Mouse (Mus musculus) cerebellum, adult 9-11 months (tissue): ENCODE measurements around the gene Lgi4.

Experiments used
- DNase-seq: peaks from one replicate; pipeline ENCODE4 v3.0.0; 2022

Gene Lgi4

DNA sequence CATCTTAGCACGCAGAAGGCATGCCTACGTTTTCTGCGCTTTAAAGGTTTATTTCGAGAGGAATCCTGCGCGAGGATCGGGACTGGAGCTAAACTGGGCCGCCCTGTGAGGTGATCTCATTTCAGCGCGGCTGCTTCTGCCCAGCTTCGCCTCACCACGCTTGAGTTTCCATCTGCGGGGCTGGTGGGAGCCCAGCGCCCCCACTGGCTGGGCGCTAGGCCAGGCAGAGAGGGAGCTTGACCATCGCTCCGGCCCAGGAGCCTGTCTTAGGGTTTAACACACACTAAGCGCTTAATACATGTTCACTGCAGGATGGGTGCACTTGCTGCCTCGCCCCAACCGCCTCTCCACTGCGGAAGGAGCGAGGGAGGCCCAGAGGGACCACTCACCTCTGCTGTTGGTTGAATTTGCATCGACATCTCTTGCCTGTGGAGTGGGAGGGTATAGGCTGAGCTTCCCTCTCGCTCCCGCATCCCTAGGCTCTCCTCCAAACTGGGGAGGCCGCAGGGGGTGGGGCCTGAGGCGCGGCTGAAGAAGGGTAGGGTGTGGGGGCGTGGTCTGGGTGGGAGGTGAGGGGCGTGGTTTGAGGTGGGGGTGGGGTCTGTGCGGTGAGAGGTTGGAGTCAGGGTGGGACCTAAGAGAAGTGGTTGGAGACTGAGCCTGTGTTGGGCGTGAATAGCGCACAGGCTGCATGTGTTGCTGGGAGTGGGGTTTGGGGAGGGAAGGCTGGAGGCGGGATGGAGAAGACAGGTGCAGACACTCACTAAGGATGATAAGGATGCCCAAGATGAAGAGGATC is 6.3 kb upstream of the Lgi4 start:
- DNase-seq = peak; percentile 90

DNA sequence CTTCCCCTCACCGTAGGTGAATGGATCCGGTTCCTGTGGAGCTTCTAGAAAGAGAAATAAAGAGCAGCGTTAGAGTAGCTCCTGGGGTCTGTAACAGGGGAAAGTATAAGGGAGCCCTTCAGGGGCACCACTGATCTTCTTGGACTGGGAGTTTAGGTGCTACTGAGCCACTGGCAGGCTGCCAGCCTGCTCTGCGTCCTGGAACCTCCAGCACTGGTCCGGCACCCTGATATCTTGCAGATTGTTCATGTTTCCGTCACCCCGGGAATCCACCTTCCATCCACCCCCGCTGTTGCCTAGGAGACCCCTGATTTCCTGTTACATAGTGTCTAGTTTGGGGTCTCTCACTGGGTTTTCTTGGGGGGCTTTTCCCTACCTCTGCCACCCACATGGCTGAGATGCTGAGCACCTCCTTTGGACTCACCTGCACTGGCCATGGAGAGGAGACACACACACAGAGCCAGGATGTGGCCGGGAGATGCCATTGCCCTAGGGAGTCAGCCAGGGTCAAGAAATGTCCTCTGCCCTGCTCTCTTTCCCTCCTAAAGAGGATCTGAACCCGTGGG is 5.2 kb upstream of the Lgi4 start:
- DNase-seq = peak; percentile 72

DNA sequence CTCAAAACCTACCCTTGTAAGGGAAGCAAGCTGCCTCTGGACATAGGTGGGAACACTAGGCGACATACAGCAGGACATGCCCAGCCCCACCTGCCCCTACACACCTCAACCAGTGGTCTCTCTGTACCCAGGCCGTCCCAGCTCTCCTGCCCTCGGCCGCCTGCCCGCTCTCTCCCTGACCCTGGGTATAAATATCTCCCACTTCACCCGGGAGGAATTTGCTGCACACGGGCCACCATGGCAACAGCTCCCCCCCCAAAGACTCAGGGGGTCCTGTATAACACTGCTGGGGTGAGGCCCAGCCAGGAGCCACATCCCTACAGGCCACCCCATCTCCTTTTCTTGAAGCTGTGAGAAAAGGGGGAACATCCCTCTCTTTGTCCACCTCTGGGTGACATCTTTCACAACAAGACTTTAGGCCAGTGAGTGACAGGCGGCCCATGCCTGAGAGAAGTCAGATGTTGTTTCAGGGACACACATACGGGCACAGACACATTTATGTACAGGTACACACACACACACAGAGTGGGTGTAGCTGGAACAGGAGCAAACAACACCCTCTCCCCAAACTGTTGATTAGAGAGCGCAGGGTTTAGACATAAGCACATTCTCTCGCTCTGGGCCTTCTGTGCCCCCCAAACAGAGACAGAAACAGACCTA is 4.4 kb upstream of the Lgi4 start:
- no peak for DNase-seq

DNA sequence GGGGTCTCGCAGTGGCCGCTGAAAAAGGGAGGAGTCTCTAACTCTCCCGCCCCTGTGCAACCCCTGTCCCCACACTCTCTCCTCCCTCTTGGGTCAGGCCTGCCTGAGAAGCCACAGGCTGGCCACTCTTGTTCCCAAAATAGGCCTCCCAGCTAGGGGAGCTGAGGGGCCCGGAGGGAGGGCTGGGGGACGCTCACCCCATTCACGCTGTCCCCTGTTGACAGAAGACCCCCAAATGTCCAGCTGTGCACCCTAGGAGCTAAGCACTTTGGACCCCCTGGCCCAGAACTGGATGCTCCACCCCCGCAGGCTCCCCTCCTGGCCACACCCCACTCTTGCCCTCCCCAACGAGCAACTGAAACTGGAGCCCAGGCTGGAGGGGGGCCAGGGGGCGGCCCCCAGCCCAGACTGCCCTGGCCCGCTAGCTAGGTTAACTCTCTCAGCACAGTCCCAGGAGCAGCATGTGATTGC is 3.8 kb upstream of the Lgi4 start:
- DNase-seq = peak; percentile 67

DNA sequence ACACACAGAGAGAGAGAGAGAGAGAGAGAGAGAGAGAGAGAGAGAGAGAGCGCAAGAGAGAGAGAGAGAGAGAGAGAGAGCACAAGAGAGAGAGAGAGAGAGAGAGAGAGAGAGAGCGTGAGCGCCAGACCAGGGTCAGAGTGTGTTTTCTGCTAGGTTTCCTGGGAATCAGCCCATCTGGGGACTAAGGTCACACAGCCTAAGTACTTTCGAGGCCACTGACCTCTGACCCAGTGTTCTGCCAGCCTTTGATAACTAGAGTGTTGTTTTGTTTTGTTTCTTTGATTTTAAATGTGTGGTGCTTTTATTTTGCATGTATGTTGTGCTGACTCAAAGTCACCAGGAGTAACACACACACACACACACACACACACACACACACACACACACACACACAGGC is 3.3 kb upstream of the Lgi4 start:
- DNase-seq = no peak

DNA sequence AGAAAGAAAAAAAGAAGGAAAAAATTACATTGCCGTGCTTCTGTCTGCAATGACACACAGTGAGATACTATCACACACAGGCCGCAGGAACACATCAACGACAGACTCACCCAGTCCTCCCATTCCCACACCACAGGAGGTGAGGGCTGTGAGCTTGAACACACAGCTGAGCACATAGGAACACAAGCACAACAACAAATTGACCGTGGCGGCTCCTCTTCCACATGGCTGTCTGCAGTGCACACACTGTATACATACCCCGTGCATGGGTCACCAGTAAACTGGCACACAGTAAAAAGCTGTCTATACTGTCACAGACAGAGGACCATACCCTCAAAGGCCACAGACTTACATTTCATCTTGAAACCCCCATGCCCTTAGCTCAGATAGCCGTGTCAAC is 2.7 kb upstream of the Lgi4 start:
- no peak for DNase-seq

DNA sequence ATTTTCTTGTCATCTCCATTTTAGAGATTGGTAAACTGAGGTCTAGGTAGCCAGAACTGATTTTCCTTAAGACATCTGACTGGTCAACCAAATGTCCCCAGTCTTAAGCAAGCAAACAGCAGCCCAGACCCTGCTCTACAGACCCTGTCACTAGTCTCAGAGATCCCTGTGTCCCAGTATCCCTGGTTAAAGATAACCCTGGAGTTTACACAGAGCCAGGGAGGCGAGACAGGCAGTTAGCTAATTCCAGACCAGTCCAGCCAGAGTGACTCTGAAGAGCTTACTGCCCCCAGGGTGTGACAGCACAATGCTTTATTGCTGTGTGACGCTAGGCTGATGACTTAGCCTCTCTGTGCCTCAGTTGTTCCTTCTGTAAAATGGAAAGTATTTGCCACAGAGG is 2.1 kb upstream of the Lgi4 start, which contains the start of gene Fxyd1:
TSS of gene Fxyd1 (minus strand) at position 129 of the 400 bp plus-strand sequence.
- no peak for DNase-seq

DNA sequence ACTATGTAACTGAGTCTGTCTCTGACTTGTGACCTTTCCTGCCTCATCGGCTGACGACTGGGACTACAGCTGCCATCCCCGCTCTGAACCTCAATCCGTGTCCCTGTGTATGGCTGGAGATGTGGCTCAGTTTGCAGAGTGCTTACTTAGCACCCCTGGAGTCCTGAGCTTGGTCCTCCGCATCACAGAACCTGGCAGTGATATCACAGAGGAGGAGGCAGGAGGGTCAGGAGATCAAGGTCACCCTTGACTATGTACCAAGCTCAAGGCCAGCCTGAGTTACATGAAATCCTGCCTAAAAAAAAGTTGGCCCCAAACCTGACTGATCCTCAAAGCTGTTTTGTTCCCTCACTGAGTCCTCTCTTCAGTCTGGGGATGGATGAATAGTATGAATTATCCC is 1.4 kb upstream of the Lgi4 start:
- DNase-seq = no peak

DNA sequence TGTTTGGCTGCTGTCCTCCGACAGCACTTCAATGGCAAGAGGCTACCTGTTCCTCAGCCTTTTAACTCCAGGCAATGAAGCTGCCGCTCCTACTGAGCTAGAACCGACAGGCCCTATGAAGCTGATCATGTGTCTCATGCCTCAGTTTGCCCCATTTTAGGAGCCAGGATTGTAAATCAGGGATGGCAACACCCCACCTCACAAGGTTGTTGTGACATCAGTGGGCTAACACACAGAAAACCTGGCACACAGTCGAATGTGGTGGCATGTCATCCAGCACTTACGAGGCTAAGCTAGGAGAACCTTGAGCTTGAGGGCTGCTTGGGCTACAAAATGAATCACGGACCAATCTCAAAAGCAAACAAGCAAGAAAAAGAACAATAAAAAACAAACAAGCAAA is 931 bp upstream of the Lgi4 start:
- no peak for DNase-seq

DNA sequence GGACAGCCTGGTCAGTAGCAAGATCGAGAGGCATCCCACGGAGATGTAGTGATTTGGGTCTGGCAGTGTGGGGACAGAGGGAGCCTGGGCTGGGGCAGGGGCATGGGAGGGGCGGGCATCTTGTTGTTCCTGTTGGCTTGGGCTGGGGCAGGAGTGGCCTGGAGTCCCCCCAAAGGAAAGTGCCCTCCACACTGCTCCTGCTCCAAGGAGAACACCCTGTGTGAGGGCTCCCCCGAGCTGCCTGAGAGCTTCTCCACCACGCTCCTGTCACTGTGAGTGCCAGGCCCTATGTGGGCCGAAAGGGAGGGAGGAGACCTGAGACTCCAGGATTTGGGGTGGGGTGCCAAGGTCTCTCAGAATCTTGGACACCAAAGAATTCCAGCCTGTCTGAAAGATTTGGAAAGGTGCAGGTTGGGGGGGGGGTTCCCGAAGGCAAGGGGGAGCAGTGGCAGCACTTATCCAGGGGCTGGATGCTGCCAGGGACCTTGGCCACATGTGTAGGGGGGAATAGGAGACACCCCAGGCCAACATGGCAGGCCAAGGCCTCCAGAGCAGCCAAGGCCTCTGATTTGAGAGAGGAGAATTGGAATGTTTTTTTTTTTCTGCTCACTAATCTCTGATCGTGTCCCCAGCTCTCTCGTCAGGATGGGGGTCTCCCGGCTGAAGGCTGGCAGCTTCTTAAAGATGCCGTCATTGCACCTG is 928 bp downstream of the Lgi4 start:
- DNase-seq = no peak

DNA sequence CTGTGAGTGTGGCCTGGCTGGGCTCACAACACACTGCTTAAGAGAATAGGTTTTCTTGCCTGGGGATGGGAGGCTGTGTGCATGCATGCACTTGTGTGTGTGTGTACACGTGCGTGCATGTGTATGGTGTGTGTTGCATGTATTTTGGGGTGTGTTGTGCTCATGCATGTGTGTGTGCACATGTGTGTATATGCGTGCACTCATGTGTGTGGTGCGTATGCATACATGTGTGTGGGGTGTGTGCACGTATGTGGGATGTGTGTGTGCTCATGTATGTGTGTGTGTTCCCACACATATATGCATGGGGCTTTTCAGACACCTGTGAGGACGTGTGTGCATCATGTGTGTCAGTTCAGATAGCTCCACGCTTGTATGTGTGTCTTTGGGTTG is 1.5 kb downstream of the Lgi4 start:
- DNase-seq = no peak

DNA sequence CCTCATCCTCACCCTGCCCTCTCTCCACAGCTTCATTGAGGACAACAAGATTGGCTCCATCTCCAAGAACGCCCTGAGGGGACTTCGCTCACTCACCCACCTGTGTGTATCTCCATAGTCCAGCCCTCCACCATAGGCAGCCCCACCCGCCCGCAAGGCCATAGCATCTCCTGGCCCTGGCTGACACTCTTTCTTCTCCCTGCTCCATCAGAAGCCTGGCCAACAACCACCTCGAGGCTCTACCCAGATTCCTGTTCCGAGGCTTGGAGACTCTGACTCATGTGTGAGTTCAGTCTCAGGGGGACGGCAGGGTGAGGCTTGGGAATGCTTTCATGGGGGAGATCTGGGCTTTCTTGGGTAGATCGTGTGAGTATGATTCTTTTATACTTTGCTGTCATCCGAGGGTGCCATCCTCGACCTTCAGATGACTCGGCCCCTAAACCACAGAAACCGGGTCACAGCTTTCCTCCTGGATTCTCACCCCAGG is 4.0 kb downstream of the Lgi4 start:
- DNase-seq = no peak

DNA sequence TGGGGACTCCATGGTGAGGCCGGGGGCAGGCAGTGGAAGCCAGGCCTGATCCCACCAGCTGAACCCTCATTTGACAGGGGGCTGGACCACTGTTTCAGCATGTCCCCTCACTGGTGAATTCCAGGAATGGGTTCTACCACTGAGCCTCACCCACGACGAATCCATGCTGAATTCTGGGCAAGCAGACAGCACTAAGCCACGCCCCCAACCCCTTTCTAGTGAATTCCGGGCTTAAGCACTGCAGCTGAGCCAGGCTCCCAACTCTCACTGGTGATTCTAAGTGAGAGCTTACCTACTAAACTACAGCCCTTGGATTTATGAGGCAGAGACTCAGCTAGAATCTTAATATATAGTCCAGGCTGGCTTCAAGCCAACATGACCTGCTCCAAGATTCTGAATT is 8.7 kb downstream of the Lgi4 start:
- peak; percentile 31 for DNase-seq

DNA sequence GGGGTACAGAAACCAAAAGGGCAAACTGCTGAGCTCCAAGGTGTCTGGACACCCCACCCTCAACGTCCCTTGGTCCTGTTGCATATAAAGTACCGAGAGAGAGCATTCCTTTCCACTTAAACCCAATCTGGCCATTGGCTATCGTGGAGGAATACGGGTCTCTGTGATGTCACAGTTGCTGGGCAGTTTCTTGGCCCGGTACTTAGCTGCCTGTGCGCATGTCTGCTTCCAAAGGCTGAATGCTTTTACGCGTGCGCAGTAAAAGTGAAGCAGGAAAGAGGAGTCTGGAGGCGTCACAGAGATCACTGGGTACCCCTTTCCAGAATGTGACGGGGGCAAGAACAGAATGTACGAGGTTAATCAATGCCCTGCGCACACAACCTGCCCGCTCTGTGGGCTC is 10.3 kb downstream of the Lgi4 start:
- DNase-seq = peak; percentile 67

DNA sequence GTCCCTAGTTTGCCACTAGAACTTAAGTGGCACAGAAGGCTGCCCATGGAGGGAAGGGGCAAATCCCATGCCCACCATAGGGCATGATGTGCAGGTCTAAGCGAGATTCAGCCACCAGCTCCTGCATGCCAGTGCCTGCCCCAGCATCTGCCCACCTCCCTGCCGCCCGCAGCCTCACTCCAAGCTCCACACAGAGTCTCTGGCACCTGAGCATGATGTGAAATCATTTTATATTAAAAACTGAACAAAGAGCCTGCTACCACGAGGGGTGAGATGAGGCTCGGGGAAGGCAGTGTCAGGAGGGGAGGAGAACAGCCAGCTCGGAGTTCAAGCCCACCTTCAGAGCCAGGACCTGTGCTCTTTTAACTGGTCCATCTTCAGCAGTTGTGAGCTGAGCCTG is 11.2 kb downstream of the Lgi4 start:
- DNase-seq = peak; percentile 60

DNA sequence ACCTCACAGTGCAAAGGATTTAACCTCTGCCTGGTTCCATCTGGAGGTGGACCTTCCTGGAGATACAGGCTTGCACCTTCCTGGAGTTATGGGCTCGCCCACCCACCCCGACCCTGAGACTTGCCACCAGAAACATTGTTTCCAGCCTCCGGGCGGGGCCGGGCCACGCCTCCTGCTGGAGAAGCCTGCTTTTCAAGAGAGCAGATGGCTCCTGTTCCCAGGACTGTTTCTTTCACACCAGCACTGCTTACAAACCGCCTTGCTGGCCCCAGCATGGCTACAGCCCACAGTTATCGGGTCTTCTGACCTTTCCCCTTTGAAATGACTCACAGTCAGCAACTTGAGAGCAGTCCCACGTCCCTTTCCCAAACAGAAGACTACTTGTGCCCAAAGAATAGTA is 13.2 kb downstream of the Lgi4 start:
- DNase-seq = peak; percentile 46

DNA sequence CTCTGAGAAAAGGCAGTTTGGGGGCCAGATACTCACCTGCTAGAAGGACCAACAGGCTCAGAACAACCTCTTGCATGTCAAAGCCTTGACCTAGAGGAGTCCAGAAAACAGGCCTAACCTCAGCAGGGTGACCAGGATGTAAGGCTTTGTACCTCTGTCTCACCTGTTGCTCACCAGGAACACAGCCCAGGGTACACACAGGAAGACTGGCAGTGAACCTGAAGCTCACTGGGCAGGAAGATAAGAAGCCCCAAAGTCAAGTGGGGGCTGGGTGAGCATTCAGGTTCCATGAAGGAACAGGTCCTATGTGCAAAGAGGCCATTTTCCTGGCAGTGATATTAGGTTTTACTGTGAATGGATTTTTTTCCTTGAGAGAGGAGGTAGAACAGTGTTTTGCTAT is 14.4 kb downstream of the Lgi4 start:
- peak; percentile 50 for DNase-seq

DNA sequence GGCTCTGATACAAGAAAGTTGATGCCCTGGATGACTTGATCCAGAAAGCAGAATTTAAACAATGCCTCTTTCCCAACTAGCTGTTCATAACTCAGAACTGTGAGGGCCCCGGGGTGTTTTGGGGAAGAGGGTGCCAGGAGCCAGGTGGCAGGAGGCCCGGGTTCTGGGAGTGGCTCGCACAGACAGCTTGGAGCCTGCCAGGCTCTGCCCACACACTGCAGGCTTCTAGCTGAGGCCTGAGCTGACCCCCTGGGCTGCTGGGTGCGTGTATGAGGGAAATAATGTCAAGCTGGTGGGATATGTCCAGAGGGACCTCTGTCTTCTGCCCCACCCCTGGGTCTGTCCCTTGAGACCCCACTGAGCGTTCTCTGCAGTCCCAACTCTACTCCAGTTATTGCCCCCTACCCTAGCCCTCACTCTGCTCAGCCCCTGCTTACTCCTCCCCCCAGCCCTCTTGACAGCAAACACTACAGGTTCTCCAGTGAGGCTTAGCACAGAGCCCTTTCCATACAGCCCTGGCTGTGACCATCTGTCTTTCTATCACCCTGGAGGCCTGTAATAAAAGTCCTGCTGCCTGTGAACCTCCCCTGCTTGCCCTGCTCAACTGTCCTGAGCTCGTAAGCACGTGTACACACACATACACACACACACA is 15.0 kb downstream of the Lgi4 start:
- peak; percentile 70 for DNase-seq

DNA sequence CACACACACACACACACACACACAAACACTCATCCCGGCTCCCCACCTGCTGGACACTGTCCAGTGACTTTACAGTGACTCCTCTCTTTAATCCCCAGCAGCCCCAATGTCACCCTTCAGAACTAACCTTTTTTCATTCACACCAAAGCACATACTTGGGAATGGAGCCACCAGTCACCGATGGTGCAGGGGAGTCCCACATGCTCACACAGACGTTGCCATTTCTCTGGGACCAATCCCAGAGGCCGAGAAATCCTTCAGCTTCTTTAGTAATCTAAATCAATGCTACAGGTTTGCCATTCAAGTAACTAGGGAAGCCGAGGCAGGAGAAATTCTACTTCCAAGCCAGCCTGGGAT is 15.5 kb downstream of the Lgi4 start:
- no peak for DNase-seq

DNA sequence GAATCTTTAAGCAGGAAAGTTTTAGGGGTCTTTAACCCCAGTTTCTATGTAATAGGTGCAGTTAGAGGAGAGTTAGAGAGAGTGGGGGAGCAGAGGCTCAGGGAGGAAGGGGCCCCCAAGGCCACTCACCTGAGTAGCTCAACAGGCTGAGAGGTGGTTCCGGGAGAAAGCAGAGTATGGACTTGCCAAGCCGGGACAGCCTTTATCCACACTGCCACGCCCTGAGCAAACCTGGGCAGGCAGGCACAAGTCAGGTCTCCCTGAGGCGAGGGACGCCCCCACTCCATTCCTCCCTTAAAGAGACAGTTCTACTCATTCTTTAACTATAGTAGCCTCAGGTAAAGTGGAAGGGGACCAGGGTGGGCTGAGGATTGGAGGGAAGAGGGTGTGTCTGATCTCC is 17.4 kb downstream of the Lgi4 start, which contains the start of gene Fxyd3:
TSS of gene Fxyd3 (minus strand) at position 213 of the 400 bp plus-strand sequence.
- no peak for DNase-seq

DNA sequence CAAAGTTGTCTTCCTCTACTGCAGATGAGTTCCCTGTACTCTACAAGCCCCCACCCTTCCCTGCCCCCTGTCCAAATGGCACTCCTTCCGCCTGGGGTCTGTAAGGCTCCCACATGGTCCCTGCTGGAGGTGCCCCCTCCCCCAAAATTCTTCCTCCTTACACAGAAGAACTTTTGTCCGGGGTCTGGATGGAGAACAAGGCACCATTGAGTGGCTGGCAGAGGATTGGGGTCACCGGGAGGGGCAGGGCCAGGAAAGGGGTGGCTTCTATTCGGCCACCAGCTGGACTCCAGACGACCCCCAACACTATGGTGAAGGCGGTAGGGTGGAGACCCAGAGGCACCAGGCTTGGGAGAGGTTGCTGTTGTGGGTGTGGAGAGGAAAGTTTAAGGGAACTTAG is 18.3 kb downstream of the Lgi4 start:
- DNase-seq = peak; percentile 62

DNA sequence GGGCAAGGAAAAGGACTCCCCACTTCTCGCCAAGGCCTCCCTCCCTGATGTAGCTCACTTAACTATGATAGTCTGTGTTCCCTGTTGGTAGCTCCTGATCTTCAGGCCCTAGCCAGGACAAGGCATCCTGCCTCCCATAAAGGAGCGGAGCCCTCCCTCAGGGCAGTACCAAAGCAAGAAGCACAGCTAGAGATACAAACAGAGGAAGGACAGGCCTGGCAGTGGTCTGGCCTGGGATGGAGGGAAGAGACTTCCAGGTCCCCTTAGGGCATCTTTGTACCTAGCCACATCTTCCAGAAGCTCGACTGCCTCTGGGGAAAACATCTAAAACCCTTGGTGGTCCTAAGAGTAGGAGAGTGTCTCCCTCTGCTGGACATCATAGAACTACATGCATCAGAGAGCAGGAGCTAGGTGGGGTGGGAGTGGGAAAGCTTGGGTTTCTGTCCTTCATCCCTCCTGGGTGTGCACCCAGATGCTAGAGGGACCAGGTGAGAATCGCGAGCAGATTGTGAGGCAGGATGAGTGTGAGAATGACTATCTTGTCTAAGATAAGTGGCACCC is 18.8 kb downstream of the Lgi4 start:
- DNase-seq = no peak

DNA sequence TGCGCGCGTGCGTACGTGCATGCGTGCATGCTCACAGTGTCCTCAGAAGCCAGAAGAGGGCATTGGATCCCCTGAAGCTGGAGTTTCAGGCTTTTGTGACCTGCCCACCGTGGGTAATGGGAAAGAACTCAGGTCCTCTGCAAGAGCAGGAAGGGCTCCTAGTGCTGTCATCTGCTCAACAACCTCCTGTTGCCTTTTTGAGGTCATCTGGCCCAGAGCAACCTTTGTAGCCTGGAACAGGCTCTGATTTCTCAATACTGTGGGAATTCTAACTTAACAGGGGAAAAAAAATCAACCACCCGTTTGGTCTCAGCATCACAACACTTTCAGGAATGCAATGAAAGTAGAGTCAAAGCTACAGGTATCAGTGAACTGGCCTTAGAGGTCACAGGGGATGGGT is 20.5 kb downstream of the Lgi4 start:
- no peak for DNase-seq
